Mouse (Mus musculus) R1 (cell line): ENCODE results near the gene Tph1.

Experiments
- DNase-seq: peaks from one replicate; pipeline ENCODE4 v3.0.0-alpha.2; 2018; ENCODE audit warnings: low read depth, low spot score

Tph1 gene

DNA sequence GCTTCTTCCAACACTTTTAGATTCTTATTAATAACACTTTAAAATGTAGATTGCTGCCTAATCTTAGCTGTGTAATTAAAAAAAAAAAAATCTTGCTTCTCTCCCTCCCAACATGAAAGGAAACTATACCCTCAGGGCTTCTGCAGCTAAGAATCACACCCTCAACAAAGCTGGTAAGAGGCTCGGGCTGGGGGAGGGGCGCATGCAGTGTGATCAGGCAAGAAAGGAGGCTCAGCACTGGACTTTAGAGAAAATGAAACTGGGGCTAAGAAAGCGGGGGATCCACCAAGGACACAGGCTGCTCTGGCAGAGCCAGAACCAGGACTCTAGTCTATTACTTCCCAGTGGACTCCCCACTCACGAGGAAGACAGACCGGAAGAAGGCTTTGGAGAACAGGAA lies 71.2 kb downstream of the Tph1 start:
- peak; percentile 18 for DNase-seq

- DNase-seq = no peak
Measured at GRCm38 (mm10) chr7:46597006-46597405, 75.3 kb downstream of the Tph1 start.
